Mouse (Mus musculus): ENCODE results near the gene Adm.
"Not testable (repeated sequence)": the region's sequence is repeated elsewhere in the genome, so short reads cannot be mapped to it uniquely, and the experiment has no call there.

Adm gene

GRCm38 (mm10) chr7:110628611-110629354 lies 1.3 kb downstream of the Adm start:
- no peak for DNase-seq (ENCODE audit: low read depth, low spot score)

- peak; percentile 92 for DNase-seq (ENCODE audit: low read depth, low spot score)
Observed at GRCm38 (mm10) chr7:110629892-110630666, 2.6 kb downstream of the Adm start.

GRCm38 (mm10) chr7:110631136-110631888 lies 3.9 kb downstream of the Adm start:
- DNase-seq (ENCODE audit: low read depth, low spot score), result no peak

- DNase-seq (ENCODE audit: low read depth, low spot score), result no peak
Observed at GRCm38 (mm10) chr7:110635929-110636328, 8.5 kb downstream of the Adm start.

- DNase-seq (ENCODE audit: low read depth, low spot score), result no peak
Observed at GRCm38 (mm10) chr7:110636559-110636958, 9.1 kb downstream of the Adm start.

GRCm38 (mm10) chr7:110638305-110639110 lies 11.0 kb downstream of the Adm start:
- DNase-seq (ENCODE audit: low read depth, low spot score), result peak; percentile 48

- DNase-seq (ENCODE audit: low read depth, low spot score), result no peak
Observed at GRCm38 (mm10) chr7:110639291-110639915, 11.9 kb downstream of the Adm start.

GRCm38 (mm10) chr7:110639958-110640357 lies 12.5 kb downstream of the Adm start:
- not testable (repeated sequence) for DNase-seq (ENCODE audit: low read depth, low spot score)

- peak; percentile 84 for DNase-seq (ENCODE audit: low read depth, low spot score)
Observed at GRCm38 (mm10) chr7:110645311-110645710, 17.9 kb downstream of the Adm start.

GRCm38 (mm10) chr7:110645859-110646258 lies 18.4 kb downstream of the Adm start:
- DNase-seq (ENCODE audit: low read depth, low spot score), result no peak

- no peak for DNase-seq (ENCODE audit: low read depth, low spot score)
Observed at GRCm38 (mm10) chr7:110646611-110647407, 19.3 kb downstream of the Adm start.

- DNase-seq (ENCODE audit: low read depth, low spot score), result peak; percentile 39
Observed at GRCm38 (mm10) chr7:110647559-110648454, 20.3 kb downstream of the Adm start.

GRCm38 (mm10) chr7:110648455-110649085 lies 21.1 kb downstream of the Adm start:
- DNase-seq (ENCODE audit: low read depth, low spot score), result no peak

GRCm38 (mm10) chr7:110649133-110649987 lies 21.9 kb downstream of the Adm start:
- no peak for DNase-seq (ENCODE audit: low read depth, low spot score)

GRCm38 (mm10) chr7:110650491-110650890 lies 23.0 kb downstream of the Adm start:
- DNase-seq (ENCODE audit: low read depth, low spot score), result no peak

- DNase-seq (ENCODE audit: low read depth, low spot score), result no peak
Observed at GRCm38 (mm10) chr7:110651091-110651490, 23.6 kb downstream of the Adm start.

- DNase-seq (ENCODE audit: low read depth, low spot score), result no peak
Observed at GRCm38 (mm10) chr7:110655230-110655629, 27.8 kb downstream of the Adm start.

- no peak for DNase-seq (ENCODE audit: low read depth, low spot score)
Observed at GRCm38 (mm10) chr7:110655966-110656365, 28.5 kb downstream of the Adm start.
